Mouse (Mus musculus) kidney, adult 2 months (tissue): ENCODE measurements around the gene Kri1. TPM values are rescaled to one million over a fixed set of nuclear protein-coding genes. Genes with fewer than 3 reads are reported as not detected.

ENCODE experiments used
- DNase-seq: peaks from one replicate; pipeline ENCODE4 v3.0.0; 2021
- H3K27ac ChIP-seq: fragments of 200-500 bp; 2 replicates; pipeline ENCODE4 v1.5.1; 2012; ENCODE audit warnings: low read depth, low read length, control low read depth, inconsistent platforms; ENCODE audit not compliant: insufficient read depth
- H3K27me3 ChIP-seq: fragments of 200-500 bp; replicated peaks from 2 replicates; pipeline ENCODE4 v1.6.1; 2012; ENCODE audit warnings: mild to moderate bottlenecking, moderate library complexity, low read length, inconsistent platforms; ENCODE audit not compliant: control insufficient read depth, insufficient read depth
- H3K36me3 ChIP-seq: fragments of 200-500 bp; 2 replicates; pipeline ENCODE4 v1.6.1; 2012; ENCODE audit warnings: mild to moderate bottlenecking, moderate library complexity, low read length, inconsistent platforms; ENCODE audit not compliant: control insufficient read depth, insufficient read depth
- H3K4me1 ChIP-seq: fragments of 200-500 bp; 2 replicates; pipeline ENCODE4 v1.6.1; 2011; ENCODE audit warnings: low read length; ENCODE audit not compliant: control insufficient read depth, insufficient read depth
- H3K4me3 ChIP-seq: fragments of 200-500 bp; 2 replicates; pipeline ENCODE4 v1.5.1; 2011; ENCODE audit warnings: mild to moderate bottlenecking, low read depth, low read length, control low read depth; ENCODE audit not compliant: insufficient read depth
- CTCF ChIP-seq: fragments of 200-500 bp; conservative IDR thresholded peaks from 2 replicates; pipeline ENCODE4 v1.5.1; 2011; ENCODE audit warnings: low read depth, mild to moderate bottlenecking, control low read depth, low read length, moderate library complexity, mixed read lengths; ENCODE audit not compliant: insufficient read depth, insufficient read length
- POLR2A ChIP-seq: fragments of 200-500 bp; IDR thresholded peaks from one replicate; pipeline ENCODE4 v1.6.1; 2011; ENCODE audit warnings: low read depth, low read length, control low read depth
- WGBS: fragments of 180-500 bp; shearing (Covaris S2); methylation state at CpG from one replicate; pipeline ENCODE4 v1.1.7; 2018; 5-methylcytosine and 5-hydroxymethylcytosine counted together
- polyA plus RNA-seq: library from polyadenylated mRNA; depleted of rRNA; stranded (reverse); fragments of >200 nt; gene quantifications from 2 replicates; pipeline ENCODE4 v1.2.3, GENCODE M21; 2012

Gene Kri1
- polyA plus RNA-seq, 1 experiment = 14.2 TPM

- WGBS = 8% methylated on average over 42 of the region's 42 CpGs
- peaks cover 5% of the 10 kb centered on the region for H3K27me3 ChIP-seq
These were observed 43.8 kb downstream of the Kri1 start for GRCm38 (mm10) chr9:21243826-21244427.

GRCm38 (mm10) chr9:21241343-21241742 lies 46.4 kb downstream of the Kri1 start:
- DNase-seq = peak; percentile 90
- TF ChIP-seq CTCF (peak; percentile 98), POLR2A (no peak)
- no peak overlapping the region for H3K27ac ChIP-seq
- H3K4me1 ChIP-seq = peaks cover 18% of the 10 kb centered on the region
- H3K27me3 ChIP-seq = peaks cover 5% of the 10 kb centered on the region
- H3K4me3 ChIP-seq = no peak overlapping the region
- WGBS = 5% methylated on average over 11 of the region's 11 CpGs
- no peaks in the 10 kb centered on the region for H3K36me3 ChIP-seq

More at GRCm38 (mm10) chr9:21243826-21244427, 43.8 kb downstream of the Kri1 start:
- Histone ChIP-seq H3K4me1 (peaks cover 4% of the 10 kb centered on the region; the same call in 1 of the 2 replicates), H3K36me3 (no peaks in the 10 kb centered on the region), H3K4me3 (peak overlapping the region; percentile 39; the same call in 1 of the 2 replicates), H3K27ac (no peak overlapping the region)
- no peak for DNase-seq
- TF ChIP-seq CTCF (no peak), POLR2A (no peak)

- peaks cover 18% of the 10 kb centered on the region for H3K4me1 ChIP-seq
These were observed 48.3 kb downstream of the Kri1 start for GRCm38 (mm10) chr9:21239465-21239848.

GRCm38 (mm10) chr9:21238733-21239464 lies 48.9 kb downstream of the Kri1 start, which contains the start of gene Keap1:
Gene Keap1 (minus strand): TSS chr9:21239361.
- under 1% methylated on average over 87 of the region's 90 CpGs for WGBS
- peaks cover 18% of the 10 kb centered on the region for H3K4me1 ChIP-seq
- H3K27me3 ChIP-seq = peaks cover 1% of the 10 kb centered on the region; the same call in 1 of the 2 replicates
- peak within 1 kb of the TSS; percentile 91 for H3K4me3 ChIP-seq
- peak within 1 kb of the TSS; percentile 93 for H3K27ac ChIP-seq
- H3K36me3 ChIP-seq = no peaks in the 10 kb centered on the region
- DNase-seq = peak; percentile 87
- TF ChIP-seq CTCF (no peak), POLR2A (peak; percentile 7)

More at GRCm38 (mm10) chr9:21239465-21239848, 48.3 kb downstream of the Kri1 start:
- no peak for TF ChIP-seq CTCF
- no peak for TF ChIP-seq POLR2A
- peaks cover 3% of the 10 kb centered on the region; the same call in 1 of the 2 replicates for H3K27me3 ChIP-seq
- WGBS = 35% methylated on average over 4 of the region's 4 CpGs
- no peak for DNase-seq
- no peaks in the 10 kb centered on the region for H3K36me3 ChIP-seq
- peak overlapping the region; percentile 91 for H3K4me3 ChIP-seq
- peak overlapping the region; percentile 93 for H3K27ac ChIP-seq

GRCm38 (mm10) chr9:21238004-21238732 lies 49.6 kb downstream of the Kri1 start:
- DNase-seq = peak; percentile 51
- no peaks in the 10 kb centered on the region for H3K27me3 ChIP-seq
- H3K36me3 ChIP-seq = no peaks in the 10 kb centered on the region; the same call in 1 of the 2 replicates
- H3K27ac ChIP-seq = peak overlapping the region; percentile 93
- peak overlapping the region; percentile 91 for H3K4me3 ChIP-seq
- TF ChIP-seq CTCF (no peak), POLR2A (peak; percentile 6)
- WGBS = under 1% methylated on average over 29 of the region's 31 CpGs
- H3K4me1 ChIP-seq = peaks cover 18% of the 10 kb centered on the region

- Histone ChIP-seq H3K4me3 (peak overlapping the region; percentile 91), H3K27ac (peak overlapping the region; percentile 93), H3K4me1 (peaks cover 18% of the 10 kb centered on the region), H3K36me3 (no peaks in the 10 kb centered on the region; the same call in 1 of the 2 replicates), H3K27me3 (no peaks in the 10 kb centered on the region)
- DNase-seq = peak; percentile 28
- WGBS = 9% methylated on average over 19 of the region's 19 CpGs
- TF ChIP-seq CTCF = peak; percentile 26; the same call in 1 of the 2 replicates
- TF ChIP-seq POLR2A = no peak
These were observed 50.3 kb downstream of the Kri1 start for GRCm38 (mm10) chr9:21237368-21238003.
